Mouse (Mus musculus): ENCODE measurements around the gene Alpl.

The Alpl gene

DNA sequence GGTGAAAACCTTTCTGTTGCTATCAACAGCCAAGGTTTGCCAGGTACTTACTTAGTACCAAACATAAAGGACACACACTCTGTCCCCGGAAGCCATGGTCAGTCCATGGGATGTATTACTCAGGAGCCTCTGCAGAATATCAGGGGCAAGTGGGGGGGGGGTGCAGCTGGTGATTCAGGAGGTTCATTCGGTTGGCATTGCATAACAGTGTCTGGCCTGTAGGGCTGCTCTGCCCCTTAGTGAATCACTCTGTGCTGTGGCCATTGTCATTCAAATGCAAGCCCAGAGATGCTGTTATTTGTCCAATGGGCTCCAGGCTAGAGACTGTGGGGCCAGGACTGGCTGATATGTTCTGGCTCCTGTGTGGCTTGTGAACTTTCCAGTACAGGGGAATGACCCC, 91.6 kb downstream of the Alpl start:
- TF ChIP-seq GATA4 (IDR thresholded peaks at IDR 0.05; ENCODE audit: insufficient replicate concordance, low read length) = no peak

GRCm38 (mm10) chr4:137703077-137703476, 93.1 kb downstream of the Alpl start:
- no peak for TF ChIP-seq GATA4 (IDR thresholded peaks at IDR 0.05; ENCODE audit: insufficient replicate concordance, low read length)

DNA sequence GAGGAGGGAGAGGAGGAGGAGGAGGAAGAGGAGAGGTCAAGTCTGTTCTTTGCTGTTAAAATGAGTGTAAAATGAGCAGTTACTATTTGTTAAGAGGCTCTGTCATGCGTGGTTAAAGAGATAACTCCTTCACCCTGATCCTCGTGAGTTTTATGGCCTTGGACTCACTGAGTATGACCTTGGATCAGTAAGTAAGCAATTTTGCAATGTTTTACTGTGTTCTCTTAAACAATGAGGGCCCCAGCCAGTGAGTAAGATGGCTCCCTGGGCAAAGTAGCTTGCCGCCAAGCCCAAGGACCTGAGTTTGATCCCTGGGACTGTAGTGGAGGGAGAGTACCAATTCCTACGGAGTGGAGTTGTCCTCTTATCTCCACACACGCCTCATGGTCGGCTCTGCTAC, 95.2 kb downstream of the Alpl start:
- no peak for TF ChIP-seq GATA4 (IDR thresholded peaks at IDR 0.05; ENCODE audit: insufficient replicate concordance, low read length)

GRCm38 (mm10) chr4:137699264-137700211, 96.6 kb downstream of the Alpl start:
- no peak for TF ChIP-seq GATA4 (IDR thresholded peaks at IDR 0.05; ENCODE audit: insufficient replicate concordance, low read length)

- TF ChIP-seq GATA4 (IDR thresholded peaks at IDR 0.05; ENCODE audit: insufficient replicate concordance, low read length) = no peak
Measured at GRCm38 (mm10) chr4:137698076-137698985, 97.9 kb downstream of the Alpl start.

- TF ChIP-seq GATA4 (IDR thresholded peaks at IDR 0.05; ENCODE audit: insufficient replicate concordance, low read length) = no peak
Measured at GRCm38 (mm10) chr4:137697156-137697885, 98.9 kb downstream of the Alpl start.

DNA sequence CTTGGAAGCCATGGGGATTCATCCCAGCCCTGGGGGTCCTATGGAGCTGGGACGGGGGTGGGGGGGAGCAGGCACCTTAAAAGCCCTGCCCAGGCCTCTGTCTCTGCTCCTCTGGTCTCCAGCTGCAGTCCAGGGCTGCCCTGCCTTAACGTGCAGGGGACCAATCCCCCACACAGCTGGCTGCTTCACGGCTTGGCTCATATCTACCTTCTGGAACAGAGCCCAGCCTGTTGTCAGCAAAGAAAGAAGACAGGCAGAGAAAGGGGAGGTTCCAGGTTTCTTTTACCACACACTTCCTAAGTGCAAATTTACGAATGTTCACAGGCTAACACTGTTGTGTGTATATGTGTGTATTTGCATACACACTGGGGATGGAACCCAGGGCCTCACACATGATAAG, 100.3 kb downstream of the Alpl start:
- TF ChIP-seq GATA4 (IDR thresholded peaks at IDR 0.05; ENCODE audit: insufficient replicate concordance, low read length) = no peak

DNA sequence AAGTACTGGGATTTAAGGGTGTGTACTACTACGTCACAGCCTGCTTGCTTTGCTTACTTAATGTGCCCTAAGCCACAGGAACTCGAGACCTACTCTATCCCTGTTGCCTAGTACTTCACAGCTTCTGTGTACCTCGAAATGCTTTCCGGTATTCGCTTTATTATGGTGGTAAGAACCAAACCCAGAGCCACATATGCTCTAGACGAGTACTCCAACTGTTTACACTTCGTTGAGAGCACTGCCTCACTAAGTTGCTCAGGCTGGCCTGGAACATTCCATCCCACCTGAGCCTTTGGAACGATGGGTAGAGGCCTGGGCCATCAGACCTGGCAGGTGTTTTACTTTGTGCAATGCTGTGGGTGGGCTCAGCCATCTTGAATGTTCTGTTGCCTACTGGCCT, 100.9 kb downstream of the Alpl start:
- TF ChIP-seq GATA4 (IDR thresholded peaks at IDR 0.05; ENCODE audit: insufficient replicate concordance, low read length) = no peak

GRCm38 (mm10) chr4:137692107-137692902, 103.9 kb downstream of the Alpl start:
- TF ChIP-seq GATA4 (IDR thresholded peaks at IDR 0.05; ENCODE audit: insufficient replicate concordance, low read length) = no peak

Data from liver, adult (tissue).